Comparison of ENCODE assay signal across 15 mouse cellular contexts in the genomic region with DNA sequence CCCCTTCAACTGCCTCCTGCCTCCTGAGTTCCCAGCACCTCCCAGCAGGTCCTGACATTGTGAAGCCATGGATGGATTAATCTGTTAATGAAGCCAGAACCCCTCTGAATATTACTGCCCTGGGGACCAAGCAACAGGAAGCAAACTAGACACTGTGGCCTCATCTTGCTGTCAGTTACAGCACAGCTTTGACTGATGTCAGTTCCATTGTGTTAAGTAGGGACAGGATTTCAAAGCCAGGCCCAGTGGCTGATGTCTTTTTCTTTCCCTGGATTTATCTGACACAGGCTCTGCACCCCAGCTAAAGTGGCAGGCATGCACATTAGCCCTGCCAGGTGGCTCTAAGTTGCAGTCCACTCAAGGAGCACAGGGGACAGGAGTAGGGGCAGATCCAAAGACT. TPM values are rescaled to one million over a fixed set of nuclear protein-coding genes. Genes with fewer than 3 reads are reported as not detected.
DNase-seq lines count a peak whose midpoint lies in the region; ATAC-seq and TF ChIP-seq lines count a peak whose summit lies in the region.
"Had no signal": no experiment of that assay in that cellular context is flagged by ENCODE, and none has a peak within 500 bp of the region (broad histone marks: within the 10 kb centered on the region; RNA-seq: fewer than 3 reads in every experiment).

No protein-coding gene starts in this region.

- POLR2A ChIA-PET in Patski (lab: Charles Lee), result no interaction called here

- no peaks in the 10 kb centered on the region for H3K27me3 ChIP-seq in heart, embryonic 12.5 days (replicated peaks)
- no peaks in the 10 kb centered on the region for H3K27me3 ChIP-seq in Patski
- H3K27me3 ChIP-seq in heart, postnatal 0 days (ENCODE audit: control insufficient read depth, insufficient read depth, low read length), result no peaks in the 10 kb centered on the region
- H3K27me3 ChIP-seq: hindbrain, embryonic 13.5 days; intestine, embryonic 15.5 days; limb, embryonic 15.5 days; midbrain, embryonic 15.5 days; stomach, embryonic 15.5 days had no signal

- H3K4me3 ChIP-seq in heart, embryonic 12.5 days, result no peak overlapping the region
- H3K4me3 ChIP-seq in layer of hippocampus, adult 2 months, result no peak overlapping the region
- no peak overlapping the region for H3K4me3 ChIP-seq in heart, postnatal 0 days (ENCODE audit: low read depth, low read length)
- H3K4me3 ChIP-seq: hindbrain, embryonic 13.5 days; intestine, embryonic 15.5 days; limb, embryonic 15.5 days; midbrain, embryonic 15.5 days; stomach, embryonic 15.5 days had no signal

- H3K4me1 ChIP-seq in heart, embryonic 12.5 days (replicated peaks), result peaks cover 31% of the 10 kb centered on the region
- H3K4me1 ChIP-seq in heart, postnatal 0 days (ENCODE audit: control insufficient read depth, insufficient read depth), result peaks cover 19% of the 10 kb centered on the region; the same call in 1 of the 2 replicates
- H3K4me1 ChIP-seq: hindbrain, embryonic 13.5 days; intestine, embryonic 15.5 days; limb, embryonic 15.5 days; midbrain, embryonic 15.5 days; stomach, embryonic 15.5 days had no signal

- intact Hi-C loops in heart, postnatal 36 days (cut with DNase I), result no loop called here

- ATAC-seq in heart, embryonic 12.5 days (ENCODE audit: insufficient number of reproducible peaks, low FRiP score), result peak; percentile 14; the same call in 1 of the 2 replicates
- peak; percentile 3 for ATAC-seq in Patski
- 0 out of 2 replicates have a peak, but pooled peaks have one; percentile 2 for ATAC-seq in heart, postnatal 0 days (ENCODE audit: insufficient read depth, low read depth)
- ATAC-seq in CD4-positive, CD25-positive, alpha-beta regulatory T cell, adult 4 months, result no peak
- ATAC-seq: forebrain, embryonic 14.5 days; intestine, embryonic 15.5 days; midbrain, embryonic 15.5 days had no signal

- no peaks in the 10 kb centered on the region for H3K36me3 ChIP-seq in heart, embryonic 12.5 days
- no peaks in the 10 kb centered on the region for H3K36me3 ChIP-seq in heart, postnatal 0 days (replicated peaks; ENCODE audit: control insufficient read depth, insufficient read depth, low read length)
- H3K36me3 ChIP-seq: hindbrain, embryonic 13.5 days; intestine, embryonic 15.5 days; limb, embryonic 15.5 days; midbrain, embryonic 15.5 days; stomach, embryonic 15.5 days had no signal

- no peak overlapping the region for H3K9ac ChIP-seq in heart, embryonic 12.5 days
- no peak overlapping the region for H3K9ac ChIP-seq in heart, postnatal 0 days (replicated peaks; ENCODE audit: low read depth, low read length)
- H3K9ac ChIP-seq: hindbrain, embryonic 13.5 days; intestine, embryonic 15.5 days; limb, embryonic 15.5 days; midbrain, embryonic 15.5 days; stomach, embryonic 15.5 days had no signal

- CTCF ChIA-PET in Patski (lab: Charles Lee), result interaction anchor here (1.2 to 1.3 kb wide), 2 partner anchors 118 to 278 kb away, joined by 3 read pairs; no protein-coding TSS in a partner anchor

- no peak for TF ChIP-seq EP300 in heart, postnatal 0 days (IDR thresholded peaks at IDR 0.05; ENCODE audit: low read depth)

- no peaks in the 10 kb centered on the region for H3K9me3 ChIP-seq in heart, embryonic 12.5 days (replicated peaks)
- no peaks in the 10 kb centered on the region for H3K9me3 ChIP-seq in heart, postnatal 0 days (replicated peaks; ENCODE audit: control insufficient read depth, low read length)
- H3K9me3 ChIP-seq: hindbrain, embryonic 13.5 days; intestine, embryonic 15.5 days; limb, embryonic 15.5 days; midbrain, embryonic 15.5 days; stomach, embryonic 15.5 days had no signal

- in situ Hi-C loops in Patski (cut with MboI; ENCODE audit: low pct_unique_long_range_greater_than_20kb), result loop anchor here (5.0 kb wide), 2 partner anchors 116 to 276 kb away; no protein-coding TSS in a partner anchor

- DNase-seq in heart, postnatal 36 days, result no peak
- no peak for DNase-seq in layer of hippocampus, adult 2 months (ENCODE audit: low spot score in 2 of 2)
- no peak for DNase-seq in layer of hippocampus, adult 11-12 months (ENCODE audit: low spot score)
- no peak for DNase-seq in Patski (ENCODE audit: low read depth, low spot score)
- DNase-seq in heart, postnatal 0 days (ENCODE audit: low spot score), result no peak
- DNase-seq: thymus, adult 2 months had no signal

- peak overlapping the region; percentile 66 for H3K27ac ChIP-seq in heart, embryonic 12.5 days (ENCODE audit: poor library complexity, severe bottlenecking)
- peak overlapping the region; percentile 65 for H3K27ac ChIP-seq in layer of hippocampus, adult 2 months
- peak overlapping the region; percentile 81 for H3K27ac ChIP-seq in heart, postnatal 0 days (ENCODE audit: low read depth)
- H3K27ac ChIP-seq: hindbrain, embryonic 13.5 days; intestine, embryonic 15.5 days; limb, embryonic 15.5 days; midbrain, embryonic 15.5 days; stomach, embryonic 15.5 days had no signal

- TF ChIP-seq CTCF in layer of hippocampus, adult 2 months (conservative IDR thresholded peaks at IDR 0.05), result no peak
- TF ChIP-seq CTCF in Patski (IDR thresholded peaks at IDR 0.05), result no peak
- TF ChIP-seq CTCF in heart, postnatal 0 days (IDR thresholded peaks at IDR 0.05; ENCODE audit: low read depth), result no peak

- H3K4me2 ChIP-seq in heart, embryonic 12.5 days, result no peak overlapping the region
- no peak overlapping the region for H3K4me2 ChIP-seq in heart, postnatal 0 days (ENCODE audit: low read depth, low read length)
- H3K4me2 ChIP-seq: hindbrain, embryonic 13.5 days; intestine, embryonic 15.5 days; limb, embryonic 15.5 days; midbrain, embryonic 15.5 days; stomach, embryonic 15.5 days had no signal

RNA-seq across cellular contexts. Expression of a gene that starts 12.4 kb away (rescaled TPM):
- 37.9 and 40.2 TPM in 2 replicates for polyA plus RNA-seq in heart, embryonic 12.5 days (2016; fragmentation: Nextera tagmentation; extraction: Ambion mirVana)
- 10 to 100 TPM; 46.7 to 57.4 TPM for total RNA-seq in heart, postnatal 36 days (2021)
- 10 to 100 TPM; 11.5 to 16.4 TPM for total RNA-seq in layer of hippocampus, adult 2 months (2021)
- 57.1 TPM for polyA plus RNA-seq in Patski (2021)
- 68.6 and 85.5 TPM in 2 replicates for total RNA-seq in heart, postnatal 0 days (2014; rRNA removed; ENCODE audit: low replicate concordance)
- 48.4 and 48.7 TPM in 2 replicates for polyA plus RNA-seq in heart, postnatal 0 days (2015; fragmentation: Nextera tagmentation; extraction: Ambion mirVana)
- 10 to 100 TPM; 14.8 to 25.3 TPM for polyA plus RNA-seq in CD4-positive, CD25-positive, alpha-beta regulatory T cell, adult 4 months (2017; shearing (Covaris generic))

RNA-seq across cellular contexts. Expression of a gene that starts 12.7 kb away (rescaled TPM):
- polyA plus RNA-seq in heart, embryonic 12.5 days (2016; fragmentation: Nextera tagmentation; extraction: Ambion mirVana), result 71.7 and 74.5 TPM in 2 replicates
- 10 to 100 TPM; 83.9 to 94.1 TPM for total RNA-seq in heart, postnatal 36 days (2021)
- 10 to 100 TPM; 31.8 to 35.9 TPM for total RNA-seq in layer of hippocampus, adult 2 months (2021)
- polyA plus RNA-seq in Patski (2021), result 50.1 TPM
- 35.0 and 54.1 TPM in 2 replicates for total RNA-seq in heart, postnatal 0 days (2014; rRNA removed; ENCODE audit: low replicate concordance)
- polyA plus RNA-seq in heart, postnatal 0 days (2015; fragmentation: Nextera tagmentation; extraction: Ambion mirVana), result 102 and 103 TPM in 2 replicates
- polyA plus RNA-seq in CD4-positive, CD25-positive, alpha-beta regulatory T cell, adult 4 months (2017; shearing (Covaris generic)), result 10 to 100 TPM; 55.6 to 63.5 TPM

RNA-seq across cellular contexts. Expression of a gene that starts 44.0 kb away (rescaled TPM):
- 0.29 and 0.35 TPM in 2 replicates for polyA plus RNA-seq in heart, embryonic 12.5 days (2016; fragmentation: Nextera tagmentation; extraction: Ambion mirVana)
- total RNA-seq in heart, postnatal 36 days (2021), result 10 to 100 TPM; 15.0 to 21.3 TPM
- 1 to 10 TPM; 2.3 to 2.4 TPM for total RNA-seq in layer of hippocampus, adult 2 months (2021)
- polyA plus RNA-seq in Patski (2021), result 0.14 TPM
- 2.7 and 3.3 TPM in 2 replicates for total RNA-seq in heart, postnatal 0 days (2014; rRNA removed; ENCODE audit: low replicate concordance)
- polyA plus RNA-seq in heart, postnatal 0 days (2015; fragmentation: Nextera tagmentation; extraction: Ambion mirVana), result 0.88 and 0.94 TPM in 2 replicates
- not detected for polyA plus RNA-seq in CD4-positive, CD25-positive, alpha-beta regulatory T cell, adult 4 months (2017; shearing (Covaris generic))
- total RNA-seq: ES-E14 had no signal
